Mouse (Mus musculus): ENCODE data around the gene Tle4. TPM values are rescaled to one million over a fixed set of nuclear protein-coding genes. Genes with fewer than 3 reads are reported as not detected.

The Tle4 gene
- polyA plus RNA-seq, 1 experiment: 10.4 TPM

DNA sequence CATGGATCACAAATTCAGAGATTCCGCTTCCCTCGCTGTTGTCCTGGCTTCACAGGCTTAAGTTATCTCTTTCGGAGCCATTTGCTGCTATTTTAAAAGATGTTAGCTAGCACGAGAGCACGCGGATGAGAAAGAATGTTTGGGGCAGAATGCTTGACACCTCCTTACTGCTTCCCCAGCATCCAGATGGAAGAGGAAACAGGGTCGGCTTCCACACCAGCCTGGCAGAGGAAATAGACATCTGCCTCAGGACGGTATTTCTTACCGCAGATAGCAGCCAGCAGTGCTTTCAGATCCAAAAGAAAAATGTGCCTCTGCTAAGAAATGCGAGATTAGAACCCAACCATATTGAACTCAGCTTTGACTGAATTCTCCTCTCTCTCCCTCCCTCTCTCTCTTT, 191.2 kb downstream of the Tle4 start:
- no peaks in the 10 kb centered on the region for H3K36me3 ChIP-seq (ENCODE audit: control insufficient read depth, insufficient read depth, low read length)
- TF ChIP-seq POLR2A (IDR thresholded peaks at IDR 0.05; ENCODE audit: low read depth, low read length) (no peak), CTCF (conservative IDR thresholded peaks at IDR 0.05; ENCODE audit: insufficient read depth, insufficient read length, low read depth, low read length) (no peak)
- DNase-seq: no peak
- H3K27ac ChIP-seq (ENCODE audit: insufficient read depth, low read depth, low read length): no peak overlapping the region
- no peak overlapping the region for H3K4me3 ChIP-seq (ENCODE audit: insufficient read depth, low read depth, low read length)
- H3K4me1 ChIP-seq (ENCODE audit: control insufficient read depth, insufficient read depth, low read length): no peaks in the 10 kb centered on the region
- WGBS: 51% methylated on average over 10 of the region's 10 CpGs
- H3K27me3 ChIP-seq (replicated peaks; ENCODE audit: control insufficient read depth, insufficient read depth, low read length): no peaks in the 10 kb centered on the region

Measured in kidney, adult 2 months (tissue).